Mouse (Mus musculus) mature B cell (primary cell): Measurements from ENCODE around the gene Wdr61.
"Not testable (repeated sequence)": the region's sequence is repeated elsewhere in the genome, so short reads cannot be mapped to it uniquely, and the experiment has no call there.

Source experiments
- in situ Hi-C: fragments of 300-500 bp; cut with MboI; formaldehyde crosslinking; loops from 2 replicates; pipeline ENCODE4 v1.14.3; 2019

The Wdr61 gene

DNA sequence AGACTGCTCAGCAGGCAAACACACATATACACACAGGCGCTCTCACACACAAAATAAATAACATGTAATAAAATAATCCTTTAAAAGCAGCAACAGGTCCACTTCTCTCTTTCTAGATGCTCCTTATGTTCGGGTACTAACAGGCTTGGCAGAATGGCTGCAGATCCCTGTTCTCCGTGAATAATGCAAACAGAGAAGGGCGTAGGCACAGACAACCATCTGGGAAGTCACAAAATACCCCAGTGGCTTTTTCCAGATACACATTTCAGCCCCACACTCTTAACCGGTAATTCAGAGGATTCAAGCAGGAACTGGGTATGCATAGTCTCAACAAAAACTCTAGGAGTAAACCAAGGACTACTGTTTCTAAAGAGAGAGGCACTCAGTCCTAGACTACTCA is 8.0 kb downstream of the Wdr61 start:
- in situ Hi-C loops = no loop called here

- in situ Hi-C loops = no loop called here
Measured at GRCm38 (mm10) chr9:54722596-54722995, 11.7 kb downstream of the Wdr61 start.

DNA sequence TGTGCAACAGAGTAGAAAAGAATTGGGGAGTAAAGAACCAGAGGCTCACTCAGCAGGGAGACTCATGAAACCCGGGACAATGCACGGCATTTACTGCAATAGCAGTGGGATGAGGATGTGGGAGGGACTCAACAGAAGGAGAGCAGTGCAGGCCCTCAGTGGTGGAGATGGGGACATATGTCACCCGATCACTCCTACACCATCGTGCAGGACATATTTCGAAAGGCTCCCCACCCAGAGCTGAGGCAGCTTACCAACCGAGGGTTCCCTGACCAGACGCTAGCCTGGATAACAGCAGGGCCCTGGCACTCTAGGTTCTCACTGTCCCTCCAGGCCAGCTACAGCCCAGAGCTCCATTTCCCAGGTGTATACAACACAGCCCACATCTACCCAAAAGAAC is 12.2 kb downstream of the Wdr61 start:
- in situ Hi-C loops = no loop called here

DNA sequence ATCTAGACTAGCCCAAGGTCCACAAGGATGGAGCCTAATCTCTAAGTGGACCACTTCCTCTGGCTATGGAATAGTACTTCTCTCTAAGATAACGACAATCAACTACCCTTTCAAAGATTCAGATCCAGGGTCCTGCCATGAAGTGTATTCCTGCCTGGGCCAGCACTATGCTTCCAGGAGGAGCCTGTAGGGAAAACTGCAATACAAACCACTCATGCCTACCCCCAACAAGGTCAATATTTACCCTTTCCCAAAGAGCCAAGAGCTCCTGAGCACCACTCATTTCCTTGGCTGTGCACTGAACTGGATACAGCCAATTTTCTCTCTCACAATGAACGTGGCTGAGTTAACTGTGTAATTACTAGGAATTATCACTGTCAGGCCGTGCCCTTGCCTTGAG is 16.8 kb downstream of the Wdr61 start:
- in situ Hi-C loops = no loop called here

DNA sequence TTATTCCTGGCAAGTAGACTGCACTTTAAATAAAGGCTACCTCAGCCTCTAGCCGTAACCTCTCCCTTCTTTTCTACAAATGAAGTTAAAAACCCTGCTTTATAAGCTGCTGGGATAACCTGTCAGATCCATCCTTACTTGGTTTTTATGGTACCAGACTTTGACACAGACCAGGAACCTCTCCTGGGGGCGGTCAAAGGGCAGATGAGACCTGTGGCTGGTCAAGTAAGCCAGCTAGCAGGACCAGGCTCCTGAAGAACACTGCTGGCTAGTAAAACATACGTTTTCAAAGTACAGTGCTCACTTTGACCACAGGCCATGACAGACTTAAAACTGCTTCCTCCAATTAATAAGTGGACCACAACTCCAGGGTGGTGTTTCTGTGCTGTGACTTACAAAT is 18.5 kb downstream of the Wdr61 start:
- in situ Hi-C loops = no loop called here

DNA sequence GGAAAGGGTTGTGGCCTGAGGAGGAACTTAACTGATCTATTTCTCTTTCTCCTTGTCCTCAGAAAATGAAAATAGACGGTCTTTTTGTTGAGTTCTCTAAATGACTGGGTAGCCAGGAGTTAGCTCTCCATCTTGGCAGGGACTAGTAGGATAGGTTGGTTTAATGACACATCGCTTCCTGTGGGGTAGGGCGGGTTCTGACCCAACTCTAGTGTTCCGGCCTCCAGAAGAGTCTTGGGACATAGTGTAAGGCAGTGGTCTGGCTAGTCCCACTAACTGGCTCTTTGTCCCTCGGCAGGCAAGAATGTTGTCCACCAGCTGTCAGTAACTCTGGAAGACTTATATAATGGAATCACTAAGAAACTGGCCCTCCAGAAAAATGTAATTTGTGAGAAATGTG is 26.2 kb downstream of the Wdr61 start:
- in situ Hi-C loops = no loop called here

DNA sequence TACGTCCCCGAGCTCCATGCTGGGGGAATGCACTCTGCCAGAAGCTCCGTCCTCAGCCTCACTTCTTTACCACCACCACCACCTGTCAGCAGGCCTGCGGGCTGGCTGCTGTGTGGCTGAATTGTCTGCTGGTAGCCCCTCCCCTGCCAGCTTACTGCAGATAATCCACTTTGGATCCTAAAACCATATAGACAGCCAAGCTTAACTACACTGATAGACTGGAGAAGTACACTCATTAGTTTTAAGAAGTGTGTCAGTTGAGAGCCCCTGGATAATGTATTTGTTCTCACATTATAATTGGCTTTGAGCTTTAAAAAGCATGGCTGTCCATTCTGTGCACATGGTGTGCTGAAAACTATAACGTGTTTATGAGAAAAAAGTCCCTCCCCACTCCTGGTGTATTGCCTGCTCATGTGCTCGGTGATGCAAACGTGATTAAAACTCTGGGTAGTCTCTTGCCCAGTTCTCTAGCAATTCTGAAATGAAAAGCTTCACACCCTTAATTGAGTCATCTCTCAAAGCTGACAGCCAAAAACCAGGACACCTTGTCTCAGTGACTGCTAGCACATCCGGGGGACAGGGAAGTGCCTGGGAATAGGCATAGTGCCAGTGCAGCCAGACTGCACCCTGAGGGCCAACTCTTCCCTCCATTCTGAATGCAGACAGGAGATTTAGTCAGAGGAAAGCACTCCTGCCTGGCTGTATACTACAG is 26.9 kb downstream of the Wdr61 start:
- in situ Hi-C loops = no loop called here

DNA sequence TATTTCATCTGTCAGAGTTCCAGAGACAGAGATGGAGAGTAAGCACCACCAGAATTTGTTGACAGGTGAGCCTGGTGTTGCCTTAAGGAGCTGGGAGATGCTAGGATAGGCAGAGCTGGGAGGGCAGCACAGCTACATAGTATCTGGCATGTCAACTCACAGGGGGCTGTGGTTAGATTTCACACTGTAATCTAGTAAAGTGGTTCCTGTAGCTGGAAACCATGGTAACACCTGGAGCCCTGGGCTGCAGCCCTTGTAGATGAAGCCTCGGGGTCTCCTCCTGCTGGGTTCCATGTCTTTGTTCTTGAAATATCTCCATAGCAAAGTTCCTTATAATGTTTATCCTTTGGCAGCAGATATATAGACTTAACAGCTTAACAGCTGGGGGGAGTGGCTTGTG is 28.8 kb downstream of the Wdr61 start:
- in situ Hi-C loops = no loop called here

DNA sequence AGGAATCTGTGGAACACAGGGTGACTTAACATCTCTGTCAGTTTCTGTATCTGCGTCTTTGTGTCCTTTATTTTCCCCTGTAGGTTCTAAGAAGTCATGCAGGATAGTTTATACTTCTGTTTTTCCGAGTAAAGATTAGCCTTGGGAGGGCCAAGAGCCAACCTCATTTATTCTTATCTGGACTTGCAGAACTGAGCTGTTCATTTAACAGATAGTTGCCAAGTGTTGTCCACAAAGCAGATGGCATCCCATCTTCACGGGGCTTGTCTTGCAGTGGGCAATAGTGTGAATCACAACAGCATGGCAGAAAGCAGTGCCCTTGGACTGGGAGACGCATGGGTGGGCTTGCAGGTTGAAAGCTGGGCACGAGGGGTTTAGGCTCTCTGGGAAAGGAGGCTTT is 30.0 kb downstream of the Wdr61 start:
- in situ Hi-C loops = no loop called here

DNA sequence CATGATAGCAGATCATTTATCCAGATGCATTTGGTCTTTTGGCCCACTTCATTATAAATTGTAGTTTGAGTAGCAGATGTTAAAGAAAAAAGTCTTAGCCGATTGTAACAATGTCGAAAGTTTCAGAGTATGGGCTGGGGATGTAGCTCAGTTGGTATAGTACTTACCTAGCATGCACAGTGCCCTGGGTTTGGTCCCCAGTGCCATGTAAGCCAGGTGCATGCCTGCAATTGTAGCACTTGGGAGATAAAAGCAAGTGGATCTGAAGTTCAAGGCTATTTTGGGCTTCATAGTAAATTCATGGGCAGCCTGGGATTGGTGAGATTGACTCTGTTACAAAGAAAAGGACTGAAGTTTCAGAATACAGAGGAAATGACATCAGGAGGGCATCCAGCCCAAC is 31.7 kb downstream of the Wdr61 start:
- in situ Hi-C loops = no loop called here

- in situ Hi-C loops = no loop called here
Measured at GRCm38 (mm10) chr9:54700746-54701145, 33.6 kb downstream of the Wdr61 start.

DNA sequence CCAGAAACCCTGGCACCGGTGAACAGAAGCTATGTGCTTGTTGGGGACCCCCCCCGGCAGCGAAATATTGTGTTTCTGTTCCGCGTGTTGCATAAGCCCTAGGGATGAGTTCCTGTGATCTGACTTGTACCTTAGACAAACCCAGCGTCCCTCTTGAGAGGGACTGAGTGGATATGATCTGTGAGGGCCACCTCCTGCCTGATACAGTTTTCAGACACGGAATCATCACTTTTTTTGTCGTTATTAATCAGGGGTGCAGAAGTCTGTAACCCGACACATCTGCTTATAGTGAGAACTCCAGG is 34.2 kb downstream of the Wdr61 start:
- in situ Hi-C loops = no loop called here

- in situ Hi-C loops = no loop called here
Measured at GRCm38 (mm10) chr9:54699345-54700173, 34.8 kb downstream of the Wdr61 start.

- in situ Hi-C loops = no loop called here
Measured at GRCm38 (mm10) chr9:54699087-54699344, 35.3 kb downstream of the Wdr61 start.

DNA sequence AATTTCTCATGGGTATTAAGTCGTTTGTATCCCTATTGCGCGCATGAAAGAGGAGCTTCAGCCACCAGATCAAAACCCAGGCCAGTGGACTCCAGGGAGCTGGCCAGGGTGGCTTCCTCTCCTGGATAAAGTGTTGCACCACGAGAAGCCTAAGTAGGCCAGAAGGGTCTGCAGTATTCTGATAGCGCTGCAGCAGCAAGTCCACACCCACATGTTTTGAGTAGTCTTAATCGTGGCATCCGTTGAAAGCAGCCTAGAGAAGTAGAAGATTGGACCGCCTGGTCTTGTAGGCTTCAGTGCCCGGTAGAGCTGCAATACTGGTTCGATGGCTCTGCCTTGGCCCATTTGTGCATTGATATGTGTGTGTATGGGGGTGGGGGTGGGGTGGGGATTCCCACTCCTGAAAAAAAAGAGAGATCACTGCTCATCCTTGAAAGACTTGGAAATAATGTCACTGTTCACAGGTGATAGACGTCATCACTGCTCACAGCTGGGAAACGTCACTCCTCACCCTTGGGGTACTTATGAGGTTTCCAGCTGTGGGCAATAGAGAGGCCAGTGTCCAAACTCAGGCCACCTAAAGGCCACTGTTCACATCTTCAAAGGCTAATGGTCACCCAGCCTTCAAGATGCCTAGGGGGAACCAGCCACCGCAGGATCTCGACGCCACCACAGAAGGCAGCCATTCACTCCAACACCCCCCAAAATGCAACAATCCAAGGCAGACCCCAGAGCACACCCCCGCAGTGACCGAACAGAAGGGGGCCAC is 35.8 kb downstream of the Wdr61 start, which contains the start of gene Dnaja4:
TSS of gene Dnaja4 (plus strand) at position 556 of the 769 bp plus-strand sequence.
- in situ Hi-C loops = no loop called here

DNA sequence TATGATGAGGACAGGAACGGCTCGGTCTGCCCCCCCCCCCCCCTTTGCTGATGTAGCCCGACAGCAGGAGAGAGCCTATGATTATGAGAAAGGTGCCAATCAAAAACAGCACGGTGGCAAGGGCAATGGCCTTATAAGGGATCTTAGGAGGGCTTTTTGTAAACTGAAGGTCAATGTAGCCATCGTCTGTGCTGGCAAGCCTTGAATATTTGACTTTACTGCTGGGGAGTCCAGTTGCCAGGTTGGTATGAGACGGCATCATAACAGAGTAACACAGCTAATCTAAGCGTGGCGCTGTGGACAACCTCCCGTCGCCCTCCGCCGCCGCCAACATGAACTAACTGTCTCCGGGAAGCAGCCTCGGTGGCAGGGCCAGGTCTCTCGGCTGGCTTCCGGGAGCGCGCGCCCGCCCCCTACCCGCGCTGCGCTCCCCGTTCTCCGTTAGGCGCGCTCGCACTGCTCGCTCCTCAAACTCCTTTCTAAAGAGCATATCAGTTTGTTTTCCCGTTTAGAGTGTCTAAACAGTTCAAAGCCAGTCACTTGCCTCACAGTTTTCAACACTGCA is 43.0 kb downstream of the Wdr61 start:
- in situ Hi-C loops = not testable (repeated sequence)

GRCm38 (mm10) chr9:54690697-54691096 is 43.6 kb downstream of the Wdr61 start:
- in situ Hi-C loops = not testable (repeated sequence)

DNA sequence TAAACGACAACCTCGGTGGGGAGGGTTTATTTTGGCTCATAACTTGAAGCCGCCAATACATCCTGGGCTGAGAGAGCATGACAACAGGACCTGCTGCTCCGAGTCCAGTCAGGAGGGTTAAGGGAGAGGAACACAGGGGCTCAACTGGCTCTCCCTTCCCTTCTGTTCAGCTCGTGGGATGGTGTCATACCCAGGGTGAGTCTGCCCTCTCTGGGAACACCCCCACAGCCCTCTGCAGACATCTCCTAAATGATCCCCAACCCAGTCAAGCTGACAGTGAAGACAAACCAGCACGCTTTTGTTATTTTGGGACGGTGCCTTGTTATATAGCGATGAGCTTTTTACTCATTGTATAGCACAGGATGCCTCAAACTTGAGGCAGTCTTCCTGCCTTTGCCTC is 44.9 kb downstream of the Wdr61 start:
- in situ Hi-C loops = no loop called here

DNA sequence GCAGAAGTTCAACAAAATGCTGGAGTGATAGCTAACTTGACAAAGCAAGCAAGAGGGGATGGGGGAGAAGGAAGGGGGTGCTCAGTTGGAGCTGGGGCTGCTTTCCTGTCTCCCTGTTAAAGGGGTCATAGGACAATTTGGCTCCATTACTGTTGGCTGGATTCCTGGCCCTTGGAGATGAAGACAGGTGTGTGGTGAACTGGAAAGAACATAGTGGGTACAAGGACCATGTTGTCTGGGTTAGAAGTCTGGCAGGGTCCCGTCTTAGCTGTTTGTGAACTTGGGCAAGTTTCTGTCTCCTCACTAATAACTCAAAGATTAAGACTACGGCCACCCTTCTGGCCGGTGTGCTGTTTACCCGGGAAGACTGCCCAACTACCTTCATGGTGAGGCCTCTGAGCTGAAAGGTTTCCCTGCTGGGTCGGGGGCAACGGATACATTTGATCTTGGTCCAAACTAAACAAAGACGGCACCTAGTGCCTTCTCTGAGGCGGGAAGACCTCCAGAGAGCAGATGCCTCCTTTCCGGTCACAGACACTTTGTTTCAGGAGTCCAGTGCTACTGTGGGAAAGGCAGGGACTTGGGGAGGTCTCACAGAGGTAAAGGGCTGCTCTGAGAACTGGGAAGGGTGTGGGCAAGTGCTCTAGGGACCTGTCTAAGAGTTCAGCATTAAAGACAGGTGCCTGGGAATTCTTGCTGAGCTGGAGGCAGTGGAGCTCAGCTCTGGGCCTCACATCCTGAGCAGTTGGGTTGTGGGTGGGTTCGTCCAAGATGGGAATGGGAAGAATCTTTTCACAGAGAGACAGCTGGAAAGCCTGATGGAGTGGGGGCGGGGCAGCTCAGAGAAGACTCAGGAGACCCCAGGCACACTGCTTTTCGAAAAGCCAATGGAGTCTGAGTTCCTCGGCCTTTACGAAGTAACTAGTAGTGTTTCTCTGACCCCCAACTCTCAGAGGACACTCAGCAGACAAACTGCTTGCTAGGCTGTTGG is 46.8 kb downstream of the Wdr61 start:
- in situ Hi-C loops = no loop called here

GRCm38 (mm10) chr9:54683814-54684605 is 50.3 kb downstream of the Wdr61 start:
- in situ Hi-C loops = no loop called here

GRCm38 (mm10) chr9:54682846-54683245 is 51.5 kb downstream of the Wdr61 start:
- in situ Hi-C loops = no loop called here
